Mouse (Mus musculus) adipocyte (in vitro differentiated cells): ENCODE measurements at regions not wholly inside any gene's neighbourhood (a gene's known extent, or its start where the extent isn't known, plus 50 kb on each side); places are given as distances from the start of the nearest gene placed in this dataset.
"Not testable (repeated sequence)": the region's sequence is repeated elsewhere in the genome, so short reads cannot be mapped to it uniquely, and the experiment has no call there.

ENCODE experiments used
- DNase-seq: peaks from one replicate; pipeline ENCODE4 v3.0.0-alpha.2; 2016; ENCODE audit warnings: low spot score

- DNase-seq = no peak
Measured at GRCm38 (mm10) chr16:57923447-57924129, 169.1 kb upstream of the Col8a1 start.

DNA sequence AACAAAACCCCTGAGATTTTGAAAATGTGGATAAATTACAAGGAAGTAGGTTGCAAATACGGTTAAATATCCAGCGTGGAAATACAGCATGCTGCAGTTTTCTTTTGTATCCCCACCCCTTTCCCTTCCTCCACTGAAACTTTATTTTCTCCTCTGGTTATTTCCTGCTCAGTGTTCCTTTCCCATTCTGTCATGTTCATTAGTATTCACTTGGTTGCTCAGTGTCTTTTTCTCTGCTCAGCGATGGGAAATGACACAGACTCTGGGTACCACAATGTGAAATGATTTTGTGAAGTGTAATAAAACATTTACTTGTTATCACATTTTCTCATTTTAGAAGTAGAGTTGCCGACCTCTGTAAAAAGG, 169.6 kb upstream of the Col8a1 start:
- DNase-seq = no peak

DNA sequence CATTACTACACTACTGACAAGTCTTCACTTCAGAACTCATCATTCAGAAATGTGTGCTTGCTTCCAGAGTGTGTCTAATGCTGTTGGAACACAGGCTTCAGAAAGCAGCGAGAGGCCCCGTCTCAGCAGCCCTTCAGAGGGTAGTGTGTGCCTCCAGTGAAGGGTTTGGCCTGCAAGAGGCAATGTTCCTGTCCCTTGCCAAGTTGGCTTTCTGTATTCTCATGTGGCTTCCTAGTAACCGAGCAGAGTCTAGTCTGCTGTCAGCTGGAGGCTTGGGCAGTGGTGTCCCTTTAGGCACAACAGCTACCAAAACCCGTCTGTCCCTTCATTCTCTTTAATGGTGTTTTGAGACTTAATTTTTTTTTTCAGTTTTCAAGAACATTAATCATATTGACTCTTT, 173.3 kb upstream of the Col8a1 start:
- peak; percentile 99 for DNase-seq

DNA sequence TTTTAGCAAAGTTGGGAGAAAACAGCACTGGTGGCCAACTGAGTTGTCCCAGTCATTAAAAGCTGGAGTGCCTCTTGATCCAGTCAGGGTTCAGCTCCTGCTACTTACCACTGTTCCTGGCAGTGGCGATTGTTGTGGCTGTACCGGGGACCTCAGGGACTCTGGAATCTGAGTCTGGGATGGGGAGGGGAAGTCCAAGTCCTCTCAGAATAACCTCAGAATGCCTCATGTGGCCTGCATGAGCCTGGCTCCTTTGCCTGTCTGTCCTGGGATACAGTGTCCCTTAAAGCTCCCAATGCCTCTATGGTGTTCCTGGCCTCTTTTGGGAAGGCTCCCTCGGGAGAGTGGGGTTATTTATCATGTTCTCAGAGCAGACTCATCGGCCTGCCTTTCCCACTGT, 173.8 kb upstream of the Col8a1 start:
- DNase-seq = peak; percentile 98

DNA sequence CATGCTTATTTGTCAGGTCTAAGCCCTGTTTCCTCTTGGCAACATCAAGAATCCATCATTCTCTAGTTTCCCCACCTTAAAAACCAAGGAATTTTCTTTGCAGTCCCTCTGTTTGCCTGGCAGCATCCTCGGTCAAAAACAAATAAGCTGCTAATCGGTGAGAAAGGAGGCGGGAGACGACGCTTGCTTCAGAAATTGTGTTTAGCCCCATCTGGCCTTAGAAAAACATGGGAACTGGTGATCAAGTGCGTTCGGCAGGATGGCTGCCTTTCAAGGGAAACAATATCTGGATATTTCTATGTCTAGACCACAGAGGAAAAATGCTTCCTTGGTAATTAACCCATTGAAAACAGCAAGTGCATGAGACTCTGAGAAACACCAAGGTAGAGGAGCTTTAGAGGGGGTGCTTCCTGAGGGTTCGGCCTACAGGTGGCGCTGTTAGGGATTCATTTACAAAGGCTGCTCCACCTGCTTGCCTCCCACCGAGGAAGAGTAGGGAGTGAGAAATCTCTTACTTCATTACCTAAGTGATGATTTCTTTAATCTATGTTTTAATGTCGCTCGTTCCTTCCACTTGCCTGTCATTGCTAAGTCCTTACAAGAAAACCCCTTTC, 174.7 kb upstream of the Col8a1 start:
- DNase-seq = no peak

GRCm38 (mm10) chr16:57945404-57945803, 190.9 kb upstream of the Col8a1 start:
- DNase-seq = no peak

GRCm38 (mm10) chr16:57947309-57947708, 192.8 kb upstream of the Col8a1 start:
- DNase-seq = no peak

DNA sequence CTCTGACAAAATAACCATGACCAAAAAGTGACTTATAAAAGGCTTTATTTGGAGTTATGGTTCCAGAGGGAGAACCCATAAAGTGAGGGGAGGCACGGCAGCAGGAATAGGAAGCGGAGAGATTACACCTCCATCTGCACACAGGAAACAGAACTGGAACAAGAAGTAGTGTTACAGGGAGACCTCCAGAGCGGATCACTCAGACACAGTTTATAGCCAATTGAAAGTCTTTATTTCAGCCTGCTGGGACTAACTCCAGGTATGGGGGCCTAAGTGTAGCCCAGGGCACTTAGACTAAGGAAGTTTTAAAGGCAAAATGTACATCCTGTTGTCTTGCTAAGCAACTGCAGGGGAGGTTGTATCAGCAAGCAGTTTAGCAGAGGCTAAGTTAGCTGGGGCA, 195.1 kb upstream of the Col8a1 start:
- DNase-seq = no peak

DNA sequence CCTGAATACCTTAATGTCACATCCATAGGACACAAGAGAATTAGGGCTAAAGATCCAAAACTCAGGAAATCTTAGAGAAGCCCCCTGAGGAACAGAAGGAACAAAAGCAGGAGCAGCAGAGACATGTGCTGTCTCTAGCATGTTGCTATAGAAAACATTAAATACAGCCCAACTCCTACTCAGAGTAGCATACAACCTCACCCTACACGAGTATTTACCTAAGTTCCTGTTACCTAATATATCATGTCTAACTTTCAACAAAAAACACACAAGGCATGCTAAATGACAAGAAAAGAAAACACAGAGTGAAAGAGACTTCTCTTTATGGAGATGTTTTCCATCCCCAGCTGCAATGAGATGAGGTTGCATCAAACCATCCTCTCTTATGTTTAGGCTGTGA, 216.4 kb upstream of the Col8a1 start:
- DNase-seq = no peak

GRCm38 (mm10) chr16:57984111-57984510, 229.6 kb upstream of the Col8a1 start:
- DNase-seq = no peak

GRCm38 (mm10) chr16:58005740-58006139, 251.2 kb upstream of the Col8a1 start:
- DNase-seq = no peak

DNA sequence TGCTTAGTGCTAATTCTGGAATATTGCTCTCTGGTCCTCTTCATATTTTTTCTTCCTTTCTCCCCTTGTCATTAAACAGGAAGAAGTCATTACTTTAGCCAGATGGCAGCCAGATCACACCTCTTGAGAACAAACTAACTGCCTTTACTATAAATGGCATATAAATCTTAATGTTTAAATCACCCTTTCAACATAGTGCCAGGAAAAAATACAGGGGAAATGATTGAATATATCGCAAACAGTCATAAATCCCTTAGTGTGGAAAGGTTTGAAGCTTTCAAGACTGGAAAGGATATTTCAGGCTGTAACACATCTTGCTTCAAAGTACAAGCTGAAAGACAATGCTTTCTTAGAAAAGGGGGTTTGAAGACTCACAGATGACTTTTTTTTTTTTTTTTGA, 259.0 kb upstream of the Col8a1 start:
- DNase-seq = no peak

DNA sequence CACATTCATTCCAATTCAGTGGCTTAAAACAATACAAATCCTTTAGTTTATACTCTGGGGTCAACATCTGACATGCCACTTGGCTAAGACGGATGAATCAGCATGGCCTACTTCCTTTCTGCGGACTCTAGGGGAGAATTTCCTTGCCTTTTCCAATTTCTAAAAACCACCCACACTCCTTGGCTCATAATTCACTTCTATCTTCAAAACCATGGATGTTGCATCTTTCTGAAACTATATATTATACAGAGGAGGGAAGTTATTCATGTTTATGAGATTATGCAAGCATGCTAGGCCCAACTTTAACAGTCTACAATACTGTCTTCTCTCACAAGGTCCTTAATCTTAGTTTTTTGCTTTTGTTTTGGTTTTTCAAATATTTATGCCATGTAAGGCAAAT, 273.0 kb upstream of the Col8a1 start:
- DNase-seq = no peak

DNA sequence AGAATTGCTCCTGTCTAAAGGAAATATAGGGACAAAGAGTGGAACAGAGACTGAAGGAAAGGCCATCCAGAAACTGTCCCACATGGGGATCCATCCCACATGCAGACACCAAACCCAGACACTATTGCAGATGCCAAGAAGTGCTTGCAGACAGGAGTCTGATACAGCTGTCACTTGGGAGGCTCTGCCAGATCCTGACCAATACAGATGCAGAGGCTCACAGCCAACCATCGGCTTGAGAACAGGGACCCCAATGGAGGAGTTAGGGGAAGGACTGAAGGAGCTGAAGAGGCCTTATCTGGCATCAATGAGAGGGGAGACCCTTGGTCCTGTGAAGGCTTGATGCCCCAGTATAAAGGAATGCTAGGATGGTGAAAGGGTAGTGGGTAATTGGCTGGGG, 274.0 kb upstream of the Col8a1 start:
- not testable (repeated sequence) for DNase-seq

- DNase-seq = no peak
Measured at GRCm38 (mm10) chr16:58029674-58030073, 275.1 kb upstream of the Col8a1 start.

DNA sequence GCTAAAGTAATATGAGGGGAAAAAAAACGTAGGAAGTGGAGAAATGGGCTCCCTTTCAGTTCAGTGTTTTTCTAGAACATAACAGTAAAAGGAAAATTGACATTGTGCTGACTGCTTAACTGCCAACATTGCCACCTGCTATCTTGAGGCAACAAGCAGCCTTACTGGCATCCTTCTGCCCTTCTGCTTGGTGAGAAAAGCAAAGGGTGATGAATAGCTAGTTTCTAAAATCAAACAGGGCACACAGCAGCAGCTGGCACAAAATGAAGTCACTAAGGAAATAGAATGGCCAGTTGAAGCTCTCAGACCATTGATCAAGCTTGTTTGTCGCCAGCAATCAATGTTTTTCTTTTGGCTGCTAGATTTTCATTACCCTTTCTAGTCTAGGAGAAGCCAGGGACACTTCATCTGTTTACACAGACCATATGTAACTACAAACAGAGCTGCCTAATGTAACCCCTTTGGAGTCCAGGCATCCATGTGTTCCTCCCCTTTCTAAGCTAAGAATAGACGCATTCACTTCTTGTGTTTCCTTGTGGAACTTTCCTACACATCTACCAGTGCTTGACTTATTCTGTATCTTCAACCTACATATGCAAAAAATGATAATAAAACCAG, 314.2 kb upstream of the Col8a1 start:
- DNase-seq = no peak

DNA sequence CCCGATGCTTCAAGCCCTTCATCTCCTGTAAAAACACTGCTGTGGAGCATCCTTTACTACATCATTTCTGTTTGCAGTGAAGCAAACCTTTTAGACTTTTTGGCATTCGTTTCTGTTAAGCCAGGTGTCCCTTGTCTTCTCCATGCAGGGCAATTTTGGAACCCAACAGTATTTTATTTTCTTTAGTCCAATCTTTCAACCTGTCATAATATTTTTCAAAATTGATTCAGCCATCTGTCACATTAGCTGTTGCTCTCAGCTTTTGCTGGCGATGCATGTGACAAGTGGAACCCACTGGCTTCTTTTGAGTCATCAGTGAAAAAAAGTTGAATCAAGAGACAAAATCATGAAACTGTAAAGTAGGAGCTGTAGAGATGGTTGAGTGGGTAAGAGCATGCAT, 317.9 kb upstream of the Col8a1 start:
- DNase-seq = no peak

- no peak for DNase-seq
Measured at GRCm38 (mm10) chr16:58100351-58100750, 307.9 kb upstream of the Dcbld2 start.

DNA sequence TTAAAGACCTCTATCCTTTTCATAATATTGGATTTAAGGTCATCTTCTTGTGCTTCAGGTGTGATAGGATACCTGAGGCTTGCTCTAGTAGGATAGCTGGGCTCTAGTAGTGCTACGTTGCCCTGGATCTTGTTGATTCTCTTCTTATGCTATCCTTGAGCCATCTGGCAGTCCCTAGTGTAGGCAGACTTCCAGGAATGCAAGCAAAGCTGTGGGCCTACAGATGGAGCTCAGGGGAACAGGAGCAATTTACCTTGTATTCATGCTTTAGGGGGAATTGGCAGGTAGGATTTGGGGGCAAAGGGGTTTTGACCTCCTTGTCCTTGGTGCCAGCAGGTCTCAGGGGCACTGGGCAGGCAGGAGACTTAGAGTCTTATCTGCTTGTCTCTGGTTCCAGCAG, 297.8 kb upstream of the Dcbld2 start:
- DNase-seq = peak; percentile 10

DNA sequence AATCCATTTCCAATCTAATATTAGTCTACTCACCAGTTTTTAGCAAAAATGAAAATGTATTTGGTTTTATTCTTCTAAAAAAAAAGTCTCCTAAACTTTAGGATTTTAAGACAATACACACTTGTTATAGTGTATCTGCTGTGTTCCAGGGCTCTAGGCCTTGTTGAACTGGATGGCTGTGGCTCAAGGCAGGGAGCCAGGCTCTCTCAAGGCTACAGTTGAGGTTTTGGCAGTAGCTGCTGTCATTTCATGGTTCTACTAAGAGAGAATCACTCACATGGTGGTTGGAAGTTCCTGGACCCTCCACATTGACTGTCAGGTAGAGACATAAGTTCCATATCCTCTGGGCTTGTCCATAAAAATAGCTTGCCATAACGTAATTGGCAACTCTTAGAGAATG, 282.2 kb upstream of the Dcbld2 start:
- peak; percentile 16 for DNase-seq

DNA sequence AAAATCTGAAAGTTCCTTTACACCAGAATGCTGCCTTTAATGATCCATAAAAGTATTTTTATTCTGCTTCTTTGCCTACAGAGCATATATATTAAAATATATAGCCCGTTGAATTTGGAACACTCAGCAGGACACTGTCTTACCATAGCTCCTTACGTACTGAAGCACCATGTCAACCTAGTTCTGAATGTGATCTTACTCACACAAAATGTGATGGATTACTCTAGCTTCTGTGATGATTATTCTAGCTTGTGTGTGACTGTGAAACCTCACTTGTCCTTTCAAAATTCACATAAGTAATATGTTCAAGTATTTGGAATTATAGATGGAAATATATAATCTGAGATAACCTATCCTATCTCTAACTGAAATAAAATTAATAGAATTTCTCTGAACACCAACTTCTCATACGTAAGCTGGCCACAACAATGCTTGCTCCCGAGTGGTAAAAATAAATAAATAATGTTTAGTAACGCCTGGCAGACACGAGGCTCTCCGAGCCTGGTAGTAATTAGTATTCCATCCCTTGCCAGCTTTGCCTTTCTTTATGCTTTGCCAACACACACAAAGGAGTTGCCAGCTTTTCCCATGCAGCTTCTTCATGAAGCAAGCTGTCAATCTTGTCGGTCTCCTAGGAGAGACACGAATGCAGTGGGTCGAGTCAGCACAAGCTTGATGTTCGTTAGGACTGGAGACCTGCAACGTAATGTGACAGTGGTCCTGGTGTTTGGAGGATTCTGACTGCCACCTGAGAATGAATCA, 271.9 kb upstream of the Dcbld2 start:
- DNase-seq = peak; percentile 77

- no peak for DNase-seq
Measured at GRCm38 (mm10) chr16:58136979-58137378, 271.3 kb upstream of the Dcbld2 start.

GRCm38 (mm10) chr16:58137728-58138279, 270.4 kb upstream of the Dcbld2 start:
- DNase-seq = peak; percentile 8
